Mouse (Mus musculus) heart, adult 11 months (tissue): ENCODE data around the gene Kcnk13.

Source experiments
- DNase-seq: peaks from one replicate; pipeline ENCODE4 v3.0.0; 2022

Kcnk13 gene

GRCm38 (mm10) chr12:99964301-99965202, at the start of gene Kcnk13:
Kcnk13 (plus strand) TSS chr12:99964499.
- DNase-seq, result peak; percentile 96

GRCm38 (mm10) chr12:99917800-99918427, 46.4 kb upstream of the Kcnk13 start:
- DNase-seq, result no peak

GRCm38 (mm10) chr12:99919636-99920035, 44.7 kb upstream of the Kcnk13 start:
- DNase-seq, result no peak

GRCm38 (mm10) chr12:99921045-99921444, 43.3 kb upstream of the Kcnk13 start:
- DNase-seq, result no peak

- DNase-seq, result no peak
Measured at GRCm38 (mm10) chr12:99923131-99923606, 41.1 kb upstream of the Kcnk13 start.

GRCm38 (mm10) chr12:99923703-99924102, 40.6 kb upstream of the Kcnk13 start:
- no peak for DNase-seq

- no peak for DNase-seq
Measured at GRCm38 (mm10) chr12:99928311-99928710, 36.0 kb upstream of the Kcnk13 start.

- no peak for DNase-seq
Measured at GRCm38 (mm10) chr12:99929160-99929559, 35.1 kb upstream of the Kcnk13 start.

- no peak for DNase-seq
Measured at GRCm38 (mm10) chr12:99932245-99932644, 32.1 kb upstream of the Kcnk13 start.

GRCm38 (mm10) chr12:99933630-99934029, 30.7 kb upstream of the Kcnk13 start:
- no peak for DNase-seq

- DNase-seq, result no peak
Measured at GRCm38 (mm10) chr12:99935403-99935802, 28.9 kb upstream of the Kcnk13 start.

GRCm38 (mm10) chr12:99938476-99938875, 25.8 kb upstream of the Kcnk13 start:
- peak; percentile 92 for DNase-seq

- DNase-seq, result no peak
Measured at GRCm38 (mm10) chr12:99939179-99939578, 25.1 kb upstream of the Kcnk13 start.

- no peak for DNase-seq
Measured at GRCm38 (mm10) chr12:99940704-99941103, 23.6 kb upstream of the Kcnk13 start.

- peak; percentile 94 for DNase-seq
Measured at GRCm38 (mm10) chr12:99942441-99942840, 21.9 kb upstream of the Kcnk13 start.

- DNase-seq, result no peak
Measured at GRCm38 (mm10) chr12:99952928-99953327, 11.4 kb upstream of the Kcnk13 start.

GRCm38 (mm10) chr12:99956411-99956810, 7.9 kb upstream of the Kcnk13 start:
- peak; percentile 95 for DNase-seq

- DNase-seq, result peak; percentile 70
Measured at GRCm38 (mm10) chr12:99958068-99959060, 5.9 kb upstream of the Kcnk13 start.

GRCm38 (mm10) chr12:99959291-99959690, 5.0 kb upstream of the Kcnk13 start:
- peak; percentile 79 for DNase-seq

GRCm38 (mm10) chr12:99959930-99960329, 4.4 kb upstream of the Kcnk13 start:
- DNase-seq, result peak; percentile 16

GRCm38 (mm10) chr12:99960675-99961074, 3.6 kb upstream of the Kcnk13 start:
- DNase-seq, result peak; percentile 70
